Mouse (Mus musculus) CH12.LX (cell line): ENCODE results near the gene Ralgapb. TPM values are rescaled to one million over a fixed set of nuclear protein-coding genes. Genes with fewer than 3 reads are reported as not detected.

Experiments
- DNase-seq: peaks from one replicate; pipeline ENCODE4 v3.0.0-alpha.2; 2013; ENCODE audit errors: extremely low read depth
- H3K27ac ChIP-seq: 2 replicates; pipeline ENCODE4 v1.5.1; 2012; ENCODE audit warnings: low read depth, mild to moderate bottlenecking, control low read depth, moderate library complexity; ENCODE audit not compliant: insufficient read depth
- H3K27me3 ChIP-seq: replicated peaks from 2 replicates; pipeline ENCODE3; 2012; ENCODE audit warnings: inconsistent platforms
- H3K36me3 ChIP-seq, 2 experiments: replicated peaks in 1 of 2; 2 replicates each; pipeline versions ENCODE3 to v1.6.1; 2012; ENCODE audit warnings: inconsistent platforms in 1 of 2, low read length in 1 of 2, mild to moderate bottlenecking in 1 of 2, mixed read lengths in 1 of 2, moderate library complexity in 1 of 2; ENCODE audit not compliant: control insufficient read depth in 1 of 2, insufficient read depth in 1 of 2
- H3K4me1 ChIP-seq, 2 experiments: 2 replicates each; pipeline ENCODE4 v1.6.1; 2012; ENCODE audit warnings: inconsistent platforms in 1 of 2, moderate library complexity in 1 of 2; ENCODE audit not compliant: insufficient read depth in 2 of 2, control insufficient read depth in 1 of 2
- H3K4me2 ChIP-seq: 2 replicates; pipeline ENCODE4 v1.6.1; 2012; ENCODE audit warnings: low read depth, mild to moderate bottlenecking, control low read depth; ENCODE audit not compliant: poor library complexity, insufficient read depth, severe bottlenecking
- H3K4me3 ChIP-seq, 3 experiments: fragments of 150-350 bp in 1 of 3; sonication (generic) in 1 of 3; replicated peaks in 1 of 3; 2 replicates each; pipeline versions ENCODE3 to v1.5.1; 2011 to 2012; ENCODE audit warnings: low read depth in 2 of 3, low read length in 2 of 3, mild to moderate bottlenecking in 2 of 3, moderate library complexity in 2 of 3, control low read depth in 1 of 3, improper control_type of control experiment in 1 of 3, inconsistent platforms in 1 of 3, mixed read lengths in 1 of 3; ENCODE audit not compliant: poor library complexity in 1 of 3
- H3K79me2 ChIP-seq: replicated peaks from 2 replicates; pipeline ENCODE4 v1.6.1; 2012; ENCODE audit warnings: mild to moderate bottlenecking, moderate library complexity; ENCODE audit not compliant: control insufficient read depth, poor library complexity, insufficient read depth, severe bottlenecking; ENCODE audit errors: extremely low read depth
- H3K9ac ChIP-seq: 2 replicates; pipeline ENCODE4 v1.6.1; 2012; ENCODE audit warnings: low read depth, mild to moderate bottlenecking, control low read depth, moderate library complexity; ENCODE audit not compliant: insufficient read depth
- H3K9me3 ChIP-seq: replicated peaks from 2 replicates; pipeline ENCODE3; 2012; ENCODE audit warnings: low read length, inconsistent platforms, mixed read lengths
- CHD2 ChIP-seq: IDR thresholded peaks from 2 replicates; pipeline ENCODE4 v1.6.1; 2011; ENCODE audit warnings: low read length, improper control_type of control experiment
- CTCF ChIP-seq, 2 experiments: IDR thresholded peaks in 1 of 2; conservative IDR thresholded peaks in 1 of 2; 2 replicates each; pipeline ENCODE4 v1.5.1; 2011 to 2012; ENCODE audit warnings: low read depth in 2 of 2, low read length in 2 of 2, improper control_type of control experiment in 1 of 2, inconsistent platforms in 1 of 2, mild to moderate bottlenecking in 1 of 2, moderate library complexity in 1 of 2
- ELF1 ChIP-seq: IDR thresholded peaks from 2 replicates; pipeline ENCODE4 v1.6.1; 2014; ENCODE audit warnings: low read depth, mild to moderate bottlenecking, inconsistent platforms, low read length, improper control_type of control experiment
- ETS1 ChIP-seq: conservative IDR thresholded peaks from 2 replicates; pipeline ENCODE4 v1.6.1; 2012; ENCODE audit warnings: low read depth, mild to moderate bottlenecking, inconsistent platforms, low read length, improper control_type of control experiment, moderate library complexity
- JUND ChIP-seq: conservative IDR thresholded peaks from 2 replicates; pipeline ENCODE4 v1.6.1; 2011; ENCODE audit warnings: low read depth, low read length, improper control_type of control experiment
- MAFK ChIP-seq: IDR thresholded peaks from 2 replicates; pipeline ENCODE4 v1.6.1; 2011; ENCODE audit warnings: low read length, improper control_type of control experiment; ENCODE audit not compliant: insufficient replicate concordance
- MAX ChIP-seq: IDR thresholded peaks from 2 replicates; pipeline ENCODE4 v1.6.1; 2011; ENCODE audit warnings: low read length, improper control_type of control experiment
- NELFE ChIP-seq: IDR thresholded peaks from 2 replicates; pipeline ENCODE4 v1.6.1; 2011; ENCODE audit warnings: low read depth, low read length, improper control_type of control experiment
- NRF1 ChIP-seq: IDR thresholded peaks from 2 replicates; pipeline ENCODE4 v1.6.1; 2014; ENCODE audit warnings: low read depth, mild to moderate bottlenecking, inconsistent platforms, low read length, improper control_type of control experiment, moderate library complexity
- POLR2AphosphoS2 ChIP-seq: IDR thresholded peaks from 2 replicates; pipeline ENCODE4 v1.6.1; 2011; ENCODE audit warnings: low read depth, low read length, improper control_type of control experiment
- TBP ChIP-seq: conservative IDR thresholded peaks from 2 replicates; pipeline ENCODE4 v1.6.1; 2011; ENCODE audit warnings: low read depth, low read length, improper control_type of control experiment
- TCF12 ChIP-seq: IDR thresholded peaks from 2 replicates; pipeline ENCODE4 v1.6.1; 2014; ENCODE audit warnings: low read depth, mild to moderate bottlenecking, inconsistent platforms, low read length, improper control_type of control experiment
- USF1 ChIP-seq: IDR thresholded peaks from 2 replicates; pipeline ENCODE4 v1.6.1; 2014; ENCODE audit warnings: low read depth, mild to moderate bottlenecking, inconsistent platforms, low read length, improper control_type of control experiment
- USF2 ChIP-seq: conservative IDR thresholded peaks from 2 replicates; pipeline ENCODE4 v1.6.1; 2011; ENCODE audit warnings: low read depth, low read length, improper control_type of control experiment
- ZKSCAN1 ChIP-seq: IDR thresholded peaks from 2 replicates; pipeline ENCODE4 v1.6.1; 2012; ENCODE audit warnings: low read depth, inconsistent platforms, low read length, improper control_type of control experiment, borderline replicate concordance
- ZNF384 ChIP-seq: IDR thresholded peaks from 2 replicates; pipeline ENCODE4 v1.6.1; 2012; ENCODE audit warnings: low read depth, low read length, improper control_type of control experiment, inconsistent platforms
- dilution Hi-C: fragments of 300-500 bp; cut with MboI; formaldehyde crosslinking; loops from 2 replicates; pipeline ENCODE4 v1.14.3; 2020; ENCODE audit warnings: low sequenced_read_pairs; ENCODE audit not compliant: extremely low pct_unique_long_range_greater_than_20kb, extremely low pct_ligation_motif_present
- in situ Hi-C: fragments of 300-500 bp; cut with MboI; formaldehyde crosslinking; loops from 3 replicates; pipeline ENCODE4 v1.14.3; 2019; ENCODE audit warnings: low sequenced_read_pairs, low pct_ligation_motif_present, low pct_unique_long_range_greater_than_20kb, mixed read lengths
- polyA plus RNA-seq: library from polyadenylated mRNA; unstranded; fragments of >175 nt; gene quantifications from 2 replicates; pipeline ENCODE4 v1.2.1, GENCODE M21; 2012; ENCODE audit warnings: low read depth; ENCODE audit not compliant: insufficient read length
- total RNA-seq, 2 experiments: library from RNA; depleted of rRNA; stranded (reverse); fragments of 300-350 nt in 1 of 2; fragments of >200 nt in 1 of 2; gene quantifications; 2 replicates each; pipeline ENCODE4 v1.2.3; 2012 to 2014

The Ralgapb gene
- total and polyA plus RNA-seq, 3 experiments, result 10.7 to 18.4 (median 12.9) TPM

DNA sequence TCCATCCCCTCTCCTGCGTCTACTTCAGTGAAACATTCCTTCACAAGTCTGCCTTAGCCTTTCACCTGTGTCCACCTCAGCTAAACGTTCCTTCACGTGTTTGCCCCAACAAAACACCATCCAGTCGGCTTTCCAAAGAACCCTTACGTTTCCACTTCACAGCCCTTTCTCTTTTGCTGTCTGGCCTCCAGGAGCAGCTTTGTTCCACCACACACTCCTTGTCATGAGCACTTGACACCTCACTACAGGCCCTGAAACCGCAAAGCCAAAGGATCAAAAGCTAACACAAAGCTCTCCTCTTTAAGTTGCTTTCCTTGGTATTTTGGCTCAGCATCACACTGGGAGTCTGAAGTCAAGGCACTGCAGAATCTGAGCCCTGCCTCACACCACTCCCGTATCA is 36.1 kb upstream of the Ralgapb start:
- dilution Hi-C loops (no loop called here), in situ Hi-C loops (loop anchor here (25.0 kb wide), 1 partner anchor 264 kb away; no protein-coding TSS in a partner anchor)
- peaks cover 1% of the 10 kb centered on the region for H3K27me3 ChIP-seq
- no peaks in the 10 kb centered on the region for H3K79me2 ChIP-seq
- no peak for DNase-seq
- H3K27ac ChIP-seq, result no peak overlapping the region
- no peaks in the 10 kb centered on the region for H3K9me3 ChIP-seq
- no peak overlapping the region for H3K4me3 ChIP-seq
- no peak for TF ChIP-seq JUND
- TF ChIP-seq TBP, result no peak
- TF ChIP-seq MAX, result no peak
- no peak for TF ChIP-seq CHD2
- TF ChIP-seq POLR2AphosphoS2, result no peak
- TF ChIP-seq ETS1, result no peak
- no peak for TF ChIP-seq NELFE
- TF ChIP-seq USF1, result no peak
- TF ChIP-seq ELF1, result no peak
- no peak for TF ChIP-seq TCF12
- no peak for TF ChIP-seq MAFK
- TF ChIP-seq ZKSCAN1, result no peak
- TF ChIP-seq ZNF384, result no peak
- H3K36me3 ChIP-seq, result no peaks in the 10 kb centered on the region
- H3K4me1 ChIP-seq, result peaks cover 0 to 3% of the 10 kb centered on the region in 2 experiments; a peak in 1 of 4 replicates
- H3K4me2 ChIP-seq, result no peak overlapping the region
- H3K9ac ChIP-seq, result no peak overlapping the region

GRCm38 (mm10) chr2:158375443-158376122 is 34.1 kb upstream of the Ralgapb start, which contains the start of gene Snhg11:
Gene Snhg11, plus strand, starts transcription at chr2:158375638.
- no peak for DNase-seq
- no peaks in the 10 kb centered on the region for H3K36me3 ChIP-seq
- peaks cover 4 to 10% of the 10 kb centered on the region in 2 experiments; a peak in 3 of 4 replicates for H3K4me1 ChIP-seq
- H3K79me2 ChIP-seq, result no peaks in the 10 kb centered on the region
- no peak within 1 kb of the TSS for H3K4me3 ChIP-seq
- H3K9ac ChIP-seq, result no peak within 1 kb of the TSS
- H3K27me3 ChIP-seq, result peaks cover 2% of the 10 kb centered on the region
- dilution Hi-C loops, result no loop called here
- in situ Hi-C loops, result no loop called here
- H3K9me3 ChIP-seq, result no peaks in the 10 kb centered on the region
- TF ChIP-seq CTCF (conservative IDR thresholded peaks at IDR 0.05 in 1 of 2, IDR thresholded peaks at IDR 0.05 in 1 of 2; ENCODE audit: low read depth in 2 of 2, low read length in 2 of 2) (0 out of 4 replicates have a peak, but pooled peaks of 1 of the 2 experiments have one; percentile 16), USF2 (no peak), NRF1 (peak; percentile 75)
- H3K4me2 ChIP-seq, result no peak within 1 kb of the TSS
- H3K27ac ChIP-seq, result no peak within 1 kb of the TSS
